Mouse (Mus musculus): ENCODE data around the gene Zfp777.

DNA sequence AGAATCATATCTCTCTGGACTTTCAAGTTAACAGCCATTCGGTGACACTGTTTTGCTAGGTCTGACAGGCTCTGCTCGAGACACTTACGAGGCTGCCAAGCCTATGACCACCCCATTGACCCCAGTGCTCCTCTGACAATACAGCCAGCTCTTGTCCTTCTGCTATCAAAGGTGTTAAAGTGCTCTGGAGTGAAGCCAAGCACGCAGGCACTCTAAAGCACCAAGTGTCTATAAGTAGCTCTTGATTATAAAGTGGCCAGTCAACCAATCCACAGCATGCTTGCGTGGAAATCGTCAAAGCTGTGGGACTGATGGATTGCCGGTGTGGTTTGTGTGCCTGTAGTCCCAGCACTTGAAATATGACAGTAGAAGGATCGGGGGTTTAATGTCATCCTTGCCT lies 38.0 kb downstream of the Zfp777 start:
- TF ChIP-seq CTCF (IDR thresholded peaks at IDR 0.05) (no peak), EP300 (IDR thresholded peaks at IDR 0.05) (peak; percentile 84)
